Mouse (Mus musculus): ENCODE results near the gene Syngr2. TPM values are rescaled to one million over a fixed set of nuclear protein-coding genes. Genes with fewer than 3 reads are reported as not detected.
A peak's percentile ranks its signal among the peaks of the same experiment; 100 is the strongest.
"Not testable (repeated sequence)": the region's sequence is repeated elsewhere in the genome, so short reads cannot be mapped to it uniquely, and the experiment has no call there.

The Syngr2 gene
- polyA plus RNA-seq, 1 experiment from 2014 or later = 107 TPM

GRCm38 (mm10) chr11:117783683-117784309 is 25.7 kb upstream of the Syngr2 start:
- Histone ChIP-seq H3K36me3 (ENCODE audit: insufficient read depth, low read length) (no peaks in the 10 kb centered on the region), H3K27ac (no peak overlapping the region), H3K4me1 (replicated peaks; ENCODE audit: insufficient read depth, low read length) (peaks cover 32% of the 10 kb centered on the region), H3K4me3 (replicated peaks; ENCODE audit: low read depth, low read length) (no peak overlapping the region), H3K27me3 (ENCODE audit: insufficient read depth, low read length) (no peaks in the 10 kb centered on the region), H3K9ac (ENCODE audit: low read depth, low read length) (peak overlapping the region; percentile 52; the same call in 1 of the 2 replicates), H3K4me2 (ENCODE audit: low read length) (peak overlapping the region; percentile 97), H3K9me3 (replicated peaks; ENCODE audit: low read length) (no peaks in the 10 kb centered on the region)
- 42% methylated on average over 10 of the region's 10 CpGs for WGBS
- no peak for ATAC-seq (replicated peaks; ENCODE audit: low FRiP score, low read depth)
- DNase-seq (ENCODE audit: low spot score) = peak; percentile 53
- TF ChIP-seq CTCF (IDR thresholded peaks at IDR 0.05; ENCODE audit: low read depth) = no peak

- Histone ChIP-seq H3K9ac (ENCODE audit: low read depth, low read length) (no peak overlapping the region), H3K9me3 (replicated peaks; ENCODE audit: low read length) (no peaks in the 10 kb centered on the region), H3K4me2 (ENCODE audit: low read length) (no peak overlapping the region), H3K4me1 (replicated peaks; ENCODE audit: insufficient read depth, low read length) (peaks cover 15% of the 10 kb centered on the region), H3K27ac (no peak overlapping the region), H3K36me3 (ENCODE audit: insufficient read depth, low read length) (no peaks in the 10 kb centered on the region), H3K4me3 (replicated peaks; ENCODE audit: low read depth, low read length) (no peak overlapping the region), H3K27me3 (ENCODE audit: insufficient read depth, low read length) (no peaks in the 10 kb centered on the region)
- DNase-seq (ENCODE audit: low spot score) (peak; percentile 83), ATAC-seq (replicated peaks; ENCODE audit: low FRiP score, low read depth) (no peak)
- TF ChIP-seq CTCF (IDR thresholded peaks at IDR 0.05; ENCODE audit: low read depth) = peak; percentile 84
- 5% methylated on average over 10 of the region's 10 CpGs for WGBS
These were observed 23.2 kb upstream of the Syngr2 start for GRCm38 (mm10) chr11:117786294-117786693.

GRCm38 (mm10) chr11:117788481-117788880 is 21.0 kb upstream of the Syngr2 start:
- H3K9ac ChIP-seq (ENCODE audit: low read depth, low read length); ATAC-seq (replicated peaks; ENCODE audit: low FRiP score, low read depth); H3K9me3 ChIP-seq (replicated peaks; ENCODE audit: low read length); H3K27me3 ChIP-seq (ENCODE audit: insufficient read depth, low read length); H3K4me1 ChIP-seq (replicated peaks; ENCODE audit: insufficient read depth, low read length); H3K4me3 ChIP-seq (replicated peaks; ENCODE audit: low read depth, low read length); DNase-seq (ENCODE audit: low spot score); H3K36me3 ChIP-seq (ENCODE audit: insufficient read depth, low read length); H3K4me2 ChIP-seq (ENCODE audit: low read length); H3K27ac ChIP-seq: not testable (repeated sequence)
- 81% methylated on average over 7 of the region's 7 CpGs for WGBS

GRCm38 (mm10) chr11:117790286-117790685 is 19.2 kb upstream of the Syngr2 start:
- ATAC-seq (replicated peaks; ENCODE audit: low FRiP score, low read depth) (peak; percentile 40), DNase-seq (ENCODE audit: low spot score) (peak; percentile 84)
- Histone ChIP-seq H3K27me3 (ENCODE audit: insufficient read depth, low read length) (no peaks in the 10 kb centered on the region), H3K4me3 (replicated peaks; ENCODE audit: low read depth, low read length) (no peak overlapping the region; the same call in 1 of the 2 replicates), H3K4me2 (ENCODE audit: low read length) (peak overlapping the region; percentile 51), H3K27ac (no peak overlapping the region), H3K36me3 (ENCODE audit: insufficient read depth, low read length) (no peaks in the 10 kb centered on the region), H3K9ac (ENCODE audit: low read depth, low read length) (no peak overlapping the region), H3K9me3 (replicated peaks; ENCODE audit: low read length) (no peaks in the 10 kb centered on the region), H3K4me1 (replicated peaks; ENCODE audit: insufficient read depth, low read length) (0 out of 2 replicates have a peak, but pooled peaks cover 5% of the 10 kb centered on the region)
- TF ChIP-seq CTCF (IDR thresholded peaks at IDR 0.05; ENCODE audit: low read depth) = peak; percentile 77
- 6% methylated on average over 13 of the region's 14 CpGs for WGBS

- 0 out of 2 replicates have a peak, but pooled peaks cover 5% of the 10 kb centered on the region for H3K4me1 ChIP-seq (replicated peaks; ENCODE audit: insufficient read depth, low read length)
- no peaks in the 10 kb centered on the region for H3K9me3 ChIP-seq (replicated peaks; ENCODE audit: low read length)
- DNase-seq (ENCODE audit: low spot score) (peak; percentile 51), ATAC-seq (replicated peaks; ENCODE audit: low FRiP score, low read depth) (peak; percentile 79)
- TF ChIP-seq CTCF (IDR thresholded peaks at IDR 0.05; ENCODE audit: low read depth) = peak; percentile 49
- no peak overlapping the region; the same call in 1 of the 2 replicates for H3K4me3 ChIP-seq (replicated peaks; ENCODE audit: low read depth, low read length)
- peak overlapping the region; percentile 51 for H3K4me2 ChIP-seq (ENCODE audit: low read length)
- H3K36me3 ChIP-seq (ENCODE audit: insufficient read depth, low read length) = no peaks in the 10 kb centered on the region
- peak overlapping the region; percentile 33; the same call in 1 of the 2 replicates for H3K27ac ChIP-seq
- H3K27me3 ChIP-seq (ENCODE audit: insufficient read depth, low read length) = no peaks in the 10 kb centered on the region
- H3K9ac ChIP-seq (ENCODE audit: low read depth, low read length) = no peak overlapping the region
- 35% methylated on average over 23 of the region's 23 CpGs for WGBS
These were observed 18.6 kb upstream of the Syngr2 start for GRCm38 (mm10) chr11:117790703-117791440.

- Histone ChIP-seq H3K9ac (ENCODE audit: low read depth, low read length) (no peak overlapping the region), H3K27ac (peak overlapping the region; percentile 33; the same call in 1 of the 2 replicates), H3K4me1 (replicated peaks; ENCODE audit: insufficient read depth, low read length) (0 out of 2 replicates have a peak, but pooled peaks cover 5% of the 10 kb centered on the region), H3K4me3 (replicated peaks; ENCODE audit: low read depth, low read length) (no peak overlapping the region), H3K9me3 (replicated peaks; ENCODE audit: low read length) (no peaks in the 10 kb centered on the region), H3K4me2 (ENCODE audit: low read length) (no peak overlapping the region), H3K27me3 (ENCODE audit: insufficient read depth, low read length) (no peaks in the 10 kb centered on the region), H3K36me3 (ENCODE audit: insufficient read depth, low read length) (no peaks in the 10 kb centered on the region)
- TF ChIP-seq CTCF (IDR thresholded peaks at IDR 0.05; ENCODE audit: low read depth) = no peak
- DNase-seq (ENCODE audit: low spot score) = no peak
- ATAC-seq (replicated peaks; ENCODE audit: low FRiP score, low read depth) = no peak
- WGBS = 87% methylated on average over 9 of the region's 9 CpGs
These were observed 18.1 kb upstream of the Syngr2 start for GRCm38 (mm10) chr11:117791441-117791761.
